Mouse (Mus musculus) Muller cell, postnatal 12 days (primary cell): ENCODE results near the gene Cds1.

Experiments
- DNase-seq: peaks from one replicate; pipeline ENCODE4 v3.0.0-alpha.2; 2015; ENCODE audit errors: inconsistent ontology term

Cds1 gene

DNA sequence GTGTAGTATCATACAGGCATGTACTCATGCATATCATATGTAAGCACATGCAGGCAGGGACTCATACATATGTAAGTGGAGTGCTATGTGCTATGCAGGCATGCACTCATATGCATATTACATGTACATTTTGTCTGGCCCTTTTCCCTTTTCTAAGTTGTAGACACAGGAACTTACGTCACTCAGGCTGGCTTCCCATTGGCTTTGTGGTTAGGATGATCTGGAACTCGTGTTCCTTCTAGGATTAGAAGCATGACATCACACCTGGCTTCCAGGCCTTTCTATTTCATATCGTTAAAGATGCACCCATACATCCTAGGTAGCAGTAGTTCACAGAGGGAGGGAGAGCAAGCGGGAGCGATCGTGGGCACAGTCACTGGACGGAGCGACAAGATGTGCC is 10.3 kb downstream of the Cds1 start:
- no peak for DNase-seq

DNA sequence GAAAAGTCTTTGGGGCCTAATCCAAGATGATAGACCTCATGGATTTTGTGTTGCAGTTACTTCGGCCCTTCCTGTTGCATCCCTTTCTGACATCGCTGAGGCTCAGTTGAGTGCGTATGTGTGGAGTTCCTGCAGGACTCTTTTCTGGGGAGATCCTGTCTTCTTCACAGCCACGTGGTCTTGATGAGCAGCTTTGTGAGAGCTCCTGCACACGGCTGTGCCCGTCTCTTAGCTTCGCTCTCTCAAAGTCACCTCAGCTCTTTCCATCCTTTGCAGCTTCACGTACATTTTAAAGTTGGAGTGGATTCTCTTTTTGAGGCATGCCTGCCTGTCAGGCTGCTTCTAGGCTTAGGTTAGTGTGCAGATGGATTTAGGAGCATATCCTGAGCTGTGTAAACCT is 11.6 kb downstream of the Cds1 start:
- no peak for DNase-seq

DNA sequence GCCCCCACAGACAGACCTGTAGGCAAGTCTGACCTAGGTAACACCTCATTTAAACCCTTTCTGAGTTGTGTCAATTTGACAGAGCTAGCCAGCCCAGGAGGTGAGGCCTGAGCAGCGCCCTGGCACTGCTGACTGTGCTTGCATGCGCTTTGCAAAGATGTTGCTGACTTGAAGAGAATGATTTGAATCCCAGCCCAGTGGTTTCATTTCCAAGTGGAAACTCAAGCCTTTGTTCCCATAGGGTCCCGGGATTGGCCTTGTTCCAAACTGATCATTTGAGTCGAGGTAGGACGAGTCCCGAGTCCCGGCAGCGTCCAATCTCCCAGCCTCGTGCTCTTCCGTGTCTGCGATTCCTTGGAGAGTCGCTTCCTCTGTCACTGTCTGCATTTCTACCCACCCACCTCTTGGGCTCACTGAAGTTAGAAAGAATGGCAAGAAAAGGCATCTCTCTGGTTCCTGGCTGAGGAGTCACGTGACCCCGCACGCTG is 14.5 kb downstream of the Cds1 start:
- DNase-seq: no peak

- peak; percentile 17 for DNase-seq
These were observed 16.0 kb downstream of the Cds1 start for GRCm38 (mm10) chr5:101780918-101781317.

DNA sequence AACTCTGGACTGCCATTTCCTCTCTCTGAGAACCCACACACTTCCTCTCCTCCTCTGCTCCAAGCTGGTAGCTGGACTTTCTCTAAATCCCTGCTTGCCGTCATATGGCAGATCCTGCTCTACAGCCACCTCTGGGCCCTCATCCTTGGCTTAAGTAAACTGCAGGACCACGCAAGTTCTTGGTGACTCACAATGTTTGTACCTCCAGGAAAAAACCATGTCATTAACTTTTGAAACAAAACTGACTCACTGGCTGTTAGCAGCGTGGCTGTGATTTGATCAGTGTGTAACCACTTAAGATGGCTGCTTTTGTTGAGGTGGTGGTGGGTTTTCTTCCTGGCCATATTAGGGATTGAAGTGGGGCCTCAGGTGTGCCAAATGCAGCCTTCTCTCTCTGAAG is 19.4 kb downstream of the Cds1 start:
- no peak for DNase-seq

GRCm38 (mm10) chr5:101784787-101785186 is 19.9 kb downstream of the Cds1 start:
- DNase-seq: no peak

GRCm38 (mm10) chr5:101785921-101786614 is 21.1 kb downstream of the Cds1 start:
- no peak for DNase-seq

- DNase-seq: no peak
These were observed 24.8 kb downstream of the Cds1 start for GRCm38 (mm10) chr5:101789770-101790169.

DNA sequence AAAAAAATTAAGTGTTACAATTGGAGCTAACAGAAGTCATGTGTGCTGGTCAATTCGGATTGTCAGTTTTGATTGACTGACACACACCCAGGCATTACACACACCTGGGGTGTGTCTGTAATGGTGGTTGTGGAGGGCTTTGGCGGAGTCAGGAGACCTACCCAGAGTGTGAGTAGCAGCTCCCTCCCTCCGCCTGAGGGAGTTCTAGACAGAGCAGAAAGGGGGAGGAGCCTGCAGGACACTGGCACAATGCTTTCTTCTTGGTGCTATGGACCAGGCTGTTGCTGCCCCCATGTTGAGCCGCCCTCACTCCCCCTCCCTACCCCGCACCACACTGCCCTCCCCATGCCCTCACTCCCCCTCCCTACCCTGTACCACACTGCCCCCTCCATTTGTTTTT is 25.6 kb downstream of the Cds1 start:
- DNase-seq: no peak

GRCm38 (mm10) chr5:101792665-101793064 is 27.7 kb downstream of the Cds1 start:
- DNase-seq: no peak

DNA sequence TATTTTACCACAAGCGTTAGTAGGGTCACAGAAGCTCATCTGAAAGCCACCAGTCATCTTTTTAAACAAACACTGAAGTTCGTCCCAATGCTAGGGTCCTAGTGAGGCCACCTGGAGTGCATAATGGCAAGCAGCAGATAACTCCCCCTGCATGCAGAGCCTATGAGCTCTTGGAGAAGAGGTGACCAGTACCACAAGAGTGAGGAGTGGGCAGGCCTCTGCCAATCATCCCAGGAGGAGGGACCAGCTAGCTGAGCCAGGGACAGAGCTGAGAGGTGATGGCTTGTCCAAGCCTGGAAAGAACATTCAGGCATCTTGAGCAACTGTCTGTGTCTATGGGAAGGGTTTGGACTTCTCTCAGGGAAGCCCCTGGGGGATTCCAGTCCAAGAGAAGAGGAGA is 37.0 kb downstream of the Cds1 start:
- no peak for DNase-seq

- no peak for DNase-seq
These were observed 37.6 kb downstream of the Cds1 start for GRCm38 (mm10) chr5:101802358-101803022.

DNA sequence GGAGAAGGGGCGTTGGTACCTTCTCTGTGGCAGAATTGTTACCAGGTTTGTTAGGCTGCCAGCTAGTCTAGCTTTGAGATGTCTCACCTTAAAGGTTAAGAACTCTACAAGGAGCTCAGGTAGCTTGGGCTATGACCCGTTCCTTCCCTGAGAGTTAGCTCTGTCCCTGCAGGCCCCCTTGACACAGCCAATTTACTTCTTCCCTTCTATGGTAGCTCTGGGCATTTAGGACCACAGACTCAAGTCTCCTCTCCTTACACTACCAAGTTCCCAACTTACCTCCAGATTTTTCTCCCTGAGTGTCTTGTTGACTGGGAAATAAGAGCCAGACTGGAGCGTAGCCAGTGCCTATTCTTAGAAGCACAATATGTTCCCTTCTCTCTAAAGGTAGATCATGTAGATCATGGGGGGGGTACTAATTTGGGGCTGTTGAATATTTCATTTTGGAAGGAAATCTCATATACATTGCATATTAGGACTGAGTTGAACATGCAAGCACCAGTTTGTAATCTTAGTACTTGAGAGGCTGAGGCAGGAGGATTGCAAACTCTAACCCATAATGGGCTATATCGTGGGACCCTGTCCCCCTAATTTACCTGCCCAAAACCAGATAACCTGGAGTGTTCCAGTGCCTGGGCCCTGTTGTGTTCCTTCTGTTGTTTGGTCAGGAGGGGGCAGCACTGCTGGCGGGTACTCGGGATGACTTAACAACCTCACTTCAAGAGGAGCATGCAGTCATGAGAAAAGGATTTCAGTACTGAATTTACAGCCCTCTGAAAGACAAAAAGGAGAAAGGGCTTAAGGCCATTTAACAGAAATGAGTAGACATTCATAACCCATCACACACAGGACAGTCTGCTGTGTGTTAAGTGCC is 46.6 kb downstream of the Cds1 start:
- DNase-seq: no peak

- DNase-seq: peak; percentile 50
These were observed 51.9 kb downstream of the Cds1 start for GRCm38 (mm10) chr5:101816822-101817221.

DNA sequence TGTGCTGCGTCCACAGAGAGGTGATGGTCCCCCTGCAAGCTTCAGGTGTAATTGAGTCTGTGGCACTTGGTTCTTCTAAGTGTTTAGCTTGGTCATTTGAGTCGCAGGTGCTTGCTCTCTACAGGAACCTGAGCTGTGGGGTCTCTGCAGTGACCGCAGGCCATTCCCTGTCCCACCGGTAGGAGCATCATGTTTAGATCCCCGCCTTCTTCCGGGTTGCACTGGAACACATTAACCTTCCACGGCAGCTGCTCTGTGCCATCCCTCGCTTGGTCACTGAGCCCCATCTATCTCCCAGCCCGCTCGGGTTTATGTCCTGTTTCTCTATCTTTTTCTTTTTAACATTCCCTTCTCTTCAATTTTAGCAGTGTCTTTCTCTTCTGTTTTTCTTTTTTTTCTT is 54.3 kb downstream of the Cds1 start:
- no peak for DNase-seq

DNA sequence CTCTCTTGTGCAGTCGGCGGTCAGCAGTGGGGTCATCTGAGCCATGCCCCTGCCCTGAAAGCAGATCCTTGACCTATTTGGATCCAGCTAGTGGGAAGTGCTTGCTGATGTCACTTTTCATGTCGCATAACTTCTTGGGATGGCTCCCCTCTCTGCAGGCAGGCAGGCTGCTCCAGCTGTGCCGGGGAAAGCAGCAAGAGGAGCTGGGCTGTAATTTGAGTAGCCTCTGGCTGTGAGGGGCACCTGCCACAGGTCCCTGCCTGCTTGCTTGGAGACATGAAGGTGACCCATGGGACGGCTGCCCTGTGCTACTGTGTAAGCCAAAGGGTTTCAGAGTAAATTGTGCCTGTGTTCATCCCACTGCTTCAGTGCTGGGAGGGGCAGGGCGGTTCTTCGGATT is 54.9 kb downstream of the Cds1 start:
- DNase-seq: no peak

DNA sequence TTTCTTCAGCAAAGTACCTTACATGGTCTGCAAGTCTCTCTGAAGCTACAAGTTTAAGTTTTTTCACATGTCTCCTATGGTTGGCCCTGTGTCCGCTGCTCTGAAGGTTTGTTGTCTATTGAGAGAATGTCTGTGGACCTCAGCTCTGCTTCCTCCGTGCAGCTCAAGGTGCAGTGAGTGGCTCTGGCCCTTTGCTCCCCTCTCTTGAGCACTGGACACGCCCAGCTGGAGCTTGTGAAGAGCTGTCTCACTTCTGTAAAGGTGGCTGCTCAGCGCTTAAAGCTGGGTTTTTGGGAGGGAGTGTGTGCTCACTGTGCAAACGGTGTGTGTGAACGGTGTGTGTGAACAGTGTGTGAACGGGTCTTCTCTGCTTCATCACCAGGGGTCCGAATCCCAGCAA is 56.1 kb downstream of the Cds1 start:
- no peak for DNase-seq

GRCm38 (mm10) chr5:101821491-101822310 is 56.8 kb downstream of the Cds1 start:
- no peak for DNase-seq

DNA sequence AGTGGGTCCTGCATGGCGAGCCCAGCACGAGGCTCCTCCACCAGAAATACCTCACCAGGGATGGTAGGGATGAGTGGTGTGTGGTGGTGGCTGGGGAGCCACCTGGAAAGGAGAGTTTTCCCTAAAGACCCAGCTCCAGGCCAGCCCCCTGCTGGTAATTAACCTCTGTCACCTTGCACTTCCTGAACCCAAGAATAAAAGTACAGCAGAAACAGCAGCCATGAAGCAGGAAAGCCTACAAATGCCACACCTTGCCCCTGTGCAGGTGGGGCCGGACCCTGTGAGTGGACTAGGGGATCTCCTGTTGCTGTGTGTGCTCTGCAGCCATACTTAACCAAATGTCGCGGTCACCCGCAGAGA is 57.4 kb downstream of the Cds1 start:
- no peak for DNase-seq

DNA sequence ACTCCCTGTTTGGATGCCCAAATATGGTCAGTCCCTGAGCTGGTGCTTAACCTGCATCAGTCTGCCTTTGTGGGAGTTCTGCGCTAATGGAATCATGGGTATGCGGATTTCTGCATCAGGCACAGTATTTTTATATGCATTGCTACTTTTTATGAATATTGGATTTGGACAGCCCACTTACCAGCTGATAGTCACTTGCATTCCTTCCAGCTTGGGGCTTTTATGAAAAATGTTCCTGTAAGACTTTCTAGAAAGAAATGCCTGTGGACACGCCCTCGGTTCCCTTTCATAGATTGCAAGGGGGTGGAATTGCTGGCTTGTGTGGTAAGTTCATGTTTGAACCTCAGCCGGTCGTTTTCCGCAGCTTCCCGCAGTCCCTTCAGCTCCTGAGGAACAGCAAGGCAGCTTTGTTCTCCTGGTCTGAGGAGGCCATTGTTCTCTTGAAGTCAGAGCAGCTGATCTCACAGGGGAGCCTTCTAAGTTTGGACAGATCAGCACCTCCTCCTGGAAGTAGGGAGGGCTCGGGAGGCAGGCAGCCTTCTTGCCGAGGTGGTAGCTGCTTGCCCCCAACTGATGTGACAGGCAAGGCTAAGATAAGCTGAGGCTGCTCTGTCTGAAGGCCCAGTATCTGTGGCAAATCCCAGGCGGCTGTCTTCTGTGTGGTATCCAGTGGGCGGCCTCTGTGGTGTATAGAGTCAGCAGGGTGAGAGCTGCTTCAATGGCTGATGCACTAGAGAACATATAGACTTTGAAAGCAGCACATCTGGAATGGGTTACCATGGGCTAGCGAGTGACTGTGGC is 60.4 kb downstream of the Cds1 start:
- DNase-seq: peak; percentile 33

GRCm38 (mm10) chr5:101826531-101826970 is 61.6 kb downstream of the Cds1 start:
- DNase-seq: peak; percentile 82
